Mouse (Mus musculus) embryonic facial prominence, embryonic 12.5 days (tissue): ENCODE measurements around the gene Zfp668. TPM values are rescaled to one million over a fixed set of nuclear protein-coding genes. Genes with fewer than 3 reads are reported as not detected.

ENCODE experiments used
- ATAC-seq: fragments of 200-750 bp; cut with Nextera tagmentation; 2 replicates; pipeline ENCODE4 v1.8.0; 2017; ENCODE audit not compliant: insufficient number of reproducible peaks, insufficient read depth, low FRiP score, low TSS enrichment
- H3K27ac ChIP-seq: fragments of 300-500 bp; sonication (generic); 2 replicates; pipeline ENCODE4 v1.5.1; 2016; ENCODE audit warnings: mild to moderate bottlenecking
- H3K27me3 ChIP-seq: fragments of 300-500 bp; sonication (generic); 2 replicates; pipeline ENCODE4 v1.6.1; 2016; ENCODE audit warnings: mild to moderate bottlenecking, moderate library complexity
- H3K36me3 ChIP-seq: fragments of 300-500 bp; sonication (generic); 2 replicates; pipeline ENCODE4 v1.6.1; 2016; ENCODE audit warnings: mild to moderate bottlenecking
- H3K4me1 ChIP-seq: fragments of 300-500 bp; sonication (generic); 2 replicates; pipeline ENCODE4 v1.6.1; 2016
- H3K4me2 ChIP-seq: fragments of 300-500 bp; sonication (generic); replicated peaks from 2 replicates; pipeline ENCODE4 v1.6.1; 2016; ENCODE audit warnings: mild to moderate bottlenecking, moderate library complexity
- H3K4me3 ChIP-seq: fragments of 300-500 bp; sonication (generic); 2 replicates; pipeline ENCODE4 v1.5.1; 2016; ENCODE audit warnings: mild to moderate bottlenecking
- H3K9ac ChIP-seq: fragments of 300-500 bp; sonication (generic); 2 replicates; pipeline ENCODE4 v1.6.1; 2016; ENCODE audit warnings: mild to moderate bottlenecking, moderate library complexity
- H3K9me3 ChIP-seq: fragments of 300-500 bp; sonication (generic); 2 replicates; pipeline ENCODE4 v1.6.1; 2016; ENCODE audit warnings: mild to moderate bottlenecking, moderate library complexity
- WGBS: fragments of 180-500 bp; shearing (Covaris S2); methylation state at CpG from one replicate; pipeline ENCODE4 v1.1.7; 2016; 5-methylcytosine and 5-hydroxymethylcytosine counted together
- polyA plus RNA-seq: library from polyadenylated mRNA; unstranded; fragments of >200 nt; fragmentation: Nextera tagmentation; extraction: Ambion mirVana; gene quantifications from 2 replicates; pipeline ENCODE4 v1.2.1, GENCODE M21; 2016

The Zfp668 gene
- polyA plus RNA-seq, 1 experiment from 2014 or later = 32.9 TPM

DNA sequence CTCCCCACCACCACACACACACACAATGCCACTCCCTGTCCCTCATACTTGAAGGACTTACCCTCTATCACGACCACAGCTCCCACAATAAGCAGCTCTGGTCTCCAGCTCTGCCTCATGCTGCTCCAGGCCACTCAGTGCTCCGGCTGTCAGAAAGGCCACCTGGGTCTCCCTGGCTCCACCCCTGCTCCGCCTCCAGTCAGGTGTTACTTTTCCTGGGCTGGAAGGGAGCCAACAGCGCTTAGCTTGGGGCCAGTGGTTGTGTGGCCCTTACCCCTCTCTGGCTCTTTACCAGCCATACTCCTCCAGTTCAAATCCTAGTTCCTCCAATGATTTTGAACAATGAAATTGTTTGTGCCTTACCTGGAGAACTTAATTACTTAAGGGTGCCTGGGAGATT is 14.2 kb upstream of the Zfp668 start, which contains the start of gene Prss53:
Gene Prss53 (minus strand): TSS at position 173 of the 400 bp plus-strand sequence.
- H3K9me3 ChIP-seq = no peaks in the 10 kb centered on the region
- H3K4me2 ChIP-seq = no peak within 1 kb of the TSS
- ATAC-seq = no peak
- WGBS = 33% methylated on average over 4 of the region's 4 CpGs
- no peak within 1 kb of the TSS for H3K9ac ChIP-seq
- peaks cover 49% of the 10 kb centered on the region for H3K36me3 ChIP-seq
- no peak within 1 kb of the TSS for H3K4me3 ChIP-seq
- no peak within 1 kb of the TSS for H3K27ac ChIP-seq
- H3K4me1 ChIP-seq = peaks cover 13% of the 10 kb centered on the region; the same call in 1 of the 2 replicates
- H3K27me3 ChIP-seq = no peaks in the 10 kb centered on the region

DNA sequence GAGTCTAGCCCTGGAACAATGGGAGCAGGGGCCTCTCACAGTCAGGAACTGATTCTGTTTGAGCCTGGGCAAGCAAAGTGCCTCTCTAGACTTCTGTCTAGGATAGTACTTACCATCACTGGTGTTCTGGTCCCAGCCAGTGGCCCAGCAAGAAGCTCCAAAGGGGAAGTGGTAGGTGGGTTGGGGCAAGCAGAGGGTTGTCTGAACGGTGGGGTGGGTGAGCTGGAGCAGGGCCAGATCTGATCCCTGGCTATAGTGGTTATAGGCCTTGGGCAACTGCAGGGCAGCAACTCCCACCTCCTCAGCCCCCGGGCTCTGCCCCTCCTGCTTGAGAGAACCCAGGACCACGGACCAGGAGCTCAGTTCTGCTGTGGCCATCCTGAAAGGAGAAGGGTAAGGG is 12.2 kb upstream of the Zfp668 start:
- Histone ChIP-seq H3K27ac (no peak overlapping the region), H3K36me3 (peaks cover 66% of the 10 kb centered on the region), H3K9ac (no peak overlapping the region), H3K4me1 (peaks cover 8% of the 10 kb centered on the region), H3K4me3 (no peak overlapping the region), H3K27me3 (no peaks in the 10 kb centered on the region), H3K4me2 (no peak overlapping the region), H3K9me3 (no peaks in the 10 kb centered on the region)
- 77% methylated on average over 3 of the region's 3 CpGs for WGBS
- no peak for ATAC-seq

DNA sequence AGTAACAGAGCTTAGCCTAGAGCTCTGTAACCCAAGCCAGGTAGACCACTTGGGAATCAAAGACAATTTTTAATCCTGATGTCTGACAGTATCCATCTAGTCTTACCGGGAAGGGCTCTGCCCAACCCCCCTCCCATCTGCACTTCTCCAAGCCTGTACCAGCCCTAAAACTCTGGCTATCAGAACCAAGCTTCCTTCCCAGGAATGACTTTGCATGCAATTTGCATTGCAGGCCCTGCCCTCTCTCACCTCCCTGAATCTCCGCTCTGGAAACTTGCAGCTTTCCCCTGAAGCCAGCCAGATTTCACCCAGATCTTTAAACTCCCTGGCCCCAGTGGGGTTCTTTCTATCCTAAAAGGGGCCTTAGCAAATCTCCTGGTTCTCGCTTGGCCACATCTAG is 11.2 kb upstream of the Zfp668 start:
- peaks cover 16% of the 10 kb centered on the region for H3K4me1 ChIP-seq
- no peaks in the 10 kb centered on the region for H3K27me3 ChIP-seq
- no peak overlapping the region for H3K27ac ChIP-seq
- H3K9me3 ChIP-seq = no peaks in the 10 kb centered on the region
- H3K4me3 ChIP-seq = no peak overlapping the region
- peaks cover 69% of the 10 kb centered on the region for H3K36me3 ChIP-seq
- H3K4me2 ChIP-seq = no peak overlapping the region
- WGBS = 80% methylated on average over 3 of the region's 3 CpGs
- ATAC-seq = no peak
- no peak overlapping the region for H3K9ac ChIP-seq

DNA sequence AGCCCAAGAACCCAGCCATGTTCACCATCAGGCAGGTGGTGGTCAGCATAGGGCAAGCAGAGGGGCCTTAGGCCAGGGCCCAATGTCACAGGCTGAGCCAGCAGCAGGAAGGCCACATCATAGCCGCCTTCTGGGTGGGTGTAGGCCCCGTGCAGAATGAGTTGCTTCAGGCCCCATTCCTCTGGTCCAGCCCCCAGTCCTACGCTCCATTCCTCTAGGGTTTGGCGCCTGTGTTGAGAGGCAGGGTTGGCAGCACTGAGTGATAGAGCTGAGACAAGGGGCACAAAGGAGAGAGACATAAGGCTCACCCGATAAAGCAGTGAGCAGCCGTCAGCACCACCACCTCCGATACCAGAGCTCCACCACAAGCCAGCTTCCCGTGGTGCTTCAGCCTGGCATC is 10.6 kb upstream of the Zfp668 start:
- Histone ChIP-seq H3K36me3 (peaks cover 70% of the 10 kb centered on the region), H3K4me2 (no peak overlapping the region), H3K4me1 (peaks cover 16% of the 10 kb centered on the region), H3K27ac (no peak overlapping the region), H3K27me3 (no peaks in the 10 kb centered on the region), H3K9me3 (no peaks in the 10 kb centered on the region), H3K4me3 (no peak overlapping the region), H3K9ac (no peak overlapping the region)
- no peak for ATAC-seq
- 87% methylated on average over 8 of the region's 8 CpGs for WGBS

DNA sequence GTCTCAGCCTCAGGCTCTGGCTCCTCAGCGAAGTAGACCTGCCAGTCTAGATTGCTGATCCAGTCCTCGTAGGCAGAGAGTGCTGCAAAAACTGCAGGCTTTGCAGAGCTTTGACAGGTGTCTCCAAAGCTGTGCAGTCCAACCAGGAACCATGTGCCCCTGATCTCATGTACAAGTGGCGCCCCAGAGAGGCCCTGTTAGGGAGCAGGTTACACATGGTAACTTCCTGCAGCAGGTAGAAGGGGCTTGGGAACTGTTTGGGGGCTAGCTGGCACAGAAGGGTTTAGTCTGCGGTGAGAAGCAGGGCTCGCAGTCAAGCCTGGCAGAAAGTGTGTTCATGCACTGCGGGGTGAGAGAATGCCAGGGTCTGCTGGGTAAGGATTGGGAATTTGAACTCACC is 9.9 kb upstream of the Zfp668 start:
- peaks cover 16% of the 10 kb centered on the region for H3K4me1 ChIP-seq
- peaks cover 76% of the 10 kb centered on the region for H3K36me3 ChIP-seq
- ATAC-seq = no peak
- no peaks in the 10 kb centered on the region for H3K27me3 ChIP-seq
- H3K27ac ChIP-seq = no peak overlapping the region
- H3K4me2 ChIP-seq = no peak overlapping the region
- no peaks in the 10 kb centered on the region for H3K9me3 ChIP-seq
- H3K9ac ChIP-seq = no peak overlapping the region
- no peak overlapping the region for H3K4me3 ChIP-seq
- WGBS = 91% methylated on average over 6 of the region's 6 CpGs

DNA sequence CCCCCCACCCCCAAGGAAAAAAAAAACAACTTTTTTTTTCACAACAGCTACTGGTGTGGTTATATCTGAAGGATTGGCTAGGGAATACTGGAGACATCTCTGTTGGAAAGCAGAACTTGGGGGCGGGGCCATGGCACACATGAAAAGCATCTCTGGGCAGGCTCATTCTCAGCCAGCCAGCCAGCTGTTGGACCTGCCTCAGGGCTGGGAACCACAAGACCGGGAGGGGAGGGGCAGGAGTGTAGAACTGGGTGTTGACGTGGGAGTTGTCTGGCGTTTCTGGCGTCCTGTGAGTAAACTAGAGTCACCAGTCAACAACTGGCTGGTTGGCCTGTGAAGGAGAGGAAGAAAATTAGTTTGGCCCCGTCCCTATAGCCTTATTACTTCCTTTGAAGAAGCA is 9.3 kb upstream of the Zfp668 start:
- Histone ChIP-seq H3K27ac (no peak overlapping the region), H3K36me3 (peaks cover 82% of the 10 kb centered on the region), H3K4me1 (peaks cover 16% of the 10 kb centered on the region), H3K4me3 (no peak overlapping the region), H3K9me3 (no peaks in the 10 kb centered on the region), H3K4me2 (no peak overlapping the region), H3K27me3 (no peaks in the 10 kb centered on the region), H3K9ac (no peak overlapping the region)
- WGBS = 66% methylated on average over 6 of the region's 6 CpGs
- no peak for ATAC-seq

DNA sequence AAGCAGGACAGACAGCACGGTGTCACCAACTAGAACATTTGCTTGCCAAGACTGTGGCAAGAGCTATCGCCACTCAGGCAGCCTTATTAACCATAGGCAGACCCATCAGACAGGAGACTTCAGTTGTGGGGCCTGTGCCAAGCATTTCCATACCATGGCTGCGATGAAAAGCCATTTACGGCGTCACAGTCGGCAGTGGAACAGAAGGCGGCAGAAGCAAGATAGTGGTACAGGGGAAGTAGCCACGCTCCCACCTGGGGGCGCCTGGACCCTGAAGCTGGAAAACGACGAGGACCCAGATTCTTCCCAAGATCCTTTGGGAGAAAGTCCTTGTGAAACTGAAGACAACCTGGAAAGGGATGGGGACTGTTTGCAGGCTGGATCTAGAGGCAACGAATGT is 3.8 kb upstream of the Zfp668 start:
- H3K9ac ChIP-seq = no peak overlapping the region
- H3K9me3 ChIP-seq = no peaks in the 10 kb centered on the region
- H3K27ac ChIP-seq = no peak overlapping the region
- peaks cover 77% of the 10 kb centered on the region for H3K36me3 ChIP-seq
- peaks cover 21% of the 10 kb centered on the region for H3K4me1 ChIP-seq
- H3K4me3 ChIP-seq = no peak overlapping the region
- H3K4me2 ChIP-seq = no peak overlapping the region
- WGBS = 87% methylated on average over 12 of the region's 12 CpGs
- ATAC-seq = no peak
- H3K27me3 ChIP-seq = no peaks in the 10 kb centered on the region

DNA sequence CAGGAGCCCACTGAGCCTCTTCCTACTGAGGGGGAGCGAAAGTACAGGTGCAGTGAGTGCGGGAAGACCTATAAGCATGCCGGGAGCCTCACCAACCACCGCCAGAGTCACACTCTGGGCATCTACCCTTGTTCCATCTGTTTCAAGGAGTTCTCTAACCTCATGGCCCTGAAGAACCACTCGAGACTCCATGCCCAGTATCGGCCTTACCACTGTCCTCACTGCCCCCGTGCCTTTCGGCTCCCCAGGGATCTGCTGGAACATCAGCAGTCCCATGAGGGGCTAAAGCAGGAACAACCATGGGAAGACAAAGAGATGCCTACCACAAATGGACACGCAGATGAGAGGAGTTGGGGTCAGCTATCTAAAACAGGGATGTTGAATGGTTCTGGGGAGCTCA is 2.7 kb upstream of the Zfp668 start:
- H3K27me3 ChIP-seq = no peaks in the 10 kb centered on the region
- H3K4me2 ChIP-seq = no peak overlapping the region
- no peak for ATAC-seq
- no peak overlapping the region for H3K9ac ChIP-seq
- 96% methylated on average over 9 of the region's 9 CpGs for WGBS
- no peaks in the 10 kb centered on the region for H3K9me3 ChIP-seq
- H3K4me1 ChIP-seq = peaks cover 24% of the 10 kb centered on the region
- H3K27ac ChIP-seq = no peak overlapping the region
- H3K4me3 ChIP-seq = 0 out of 2 replicates have a peak overlapping the region, but pooled peaks have one; percentile 4
- peaks cover 67% of the 10 kb centered on the region for H3K36me3 ChIP-seq

DNA sequence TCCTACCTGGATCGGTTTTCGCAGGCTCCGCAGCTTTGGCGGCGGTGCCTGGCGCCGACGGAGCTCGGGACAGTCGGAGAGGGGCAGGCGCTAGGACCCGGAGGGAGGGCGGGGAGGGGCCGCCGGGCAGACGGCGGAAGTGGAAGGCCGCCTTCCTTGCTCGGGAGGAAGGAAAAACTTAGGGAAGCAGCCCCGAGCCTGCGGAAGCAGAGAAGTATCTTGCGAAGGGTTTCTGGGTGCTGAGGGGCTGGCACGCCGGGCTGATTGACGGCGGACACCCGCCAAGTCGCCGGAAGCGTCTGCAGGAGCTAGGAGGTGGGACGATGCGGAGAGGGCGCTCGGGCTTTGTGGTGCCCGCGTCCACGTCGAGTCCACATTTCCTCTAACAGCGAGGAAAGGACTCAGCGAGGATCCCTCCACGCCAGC is 574 bp downstream of the Zfp668 start, which contains the start of gene Zfp646:
Gene Zfp646 (plus strand): TSS at position 181 of the 426 bp plus-strand sequence.
- H3K9me3 ChIP-seq = no peaks in the 10 kb centered on the region
- peak within 1 kb of the TSS; percentile 95 for H3K9ac ChIP-seq
- H3K4me3 ChIP-seq = peak within 1 kb of the TSS; percentile 93
- H3K36me3 ChIP-seq = peaks cover 48% of the 10 kb centered on the region
- under 1% methylated on average over 40 of the region's 41 CpGs for WGBS
- H3K27me3 ChIP-seq = no peaks in the 10 kb centered on the region
- peak; percentile 86 for ATAC-seq
- H3K4me1 ChIP-seq = peaks cover 23% of the 10 kb centered on the region
- H3K27ac ChIP-seq = peak within 1 kb of the TSS; percentile 99
- peak within 1 kb of the TSS; percentile 87 for H3K4me2 ChIP-seq

DNA sequence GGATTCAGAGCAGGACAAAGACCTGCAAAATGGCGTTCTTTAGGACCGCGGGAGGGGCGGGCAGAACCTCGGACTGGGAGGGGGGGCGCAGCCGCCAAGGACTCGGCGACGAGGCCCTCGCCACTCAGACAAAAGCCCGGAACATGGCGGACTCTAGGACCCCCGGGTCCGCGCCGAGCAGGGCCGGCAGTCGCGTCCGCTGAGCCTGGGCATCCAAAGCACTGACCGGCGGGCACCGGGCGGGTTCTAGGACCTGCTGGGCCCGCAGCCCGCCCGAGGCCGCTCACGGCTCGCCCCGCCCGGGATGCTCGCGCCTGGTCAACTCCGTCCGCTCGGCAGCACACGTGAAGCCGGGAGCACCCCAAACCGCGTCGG is 1.0 kb downstream of the Zfp668 start:
- Histone ChIP-seq H3K27me3 (no peaks in the 10 kb centered on the region), H3K4me1 (peaks cover 23% of the 10 kb centered on the region), H3K36me3 (peaks cover 45% of the 10 kb centered on the region), H3K9ac (peak overlapping the region; percentile 95), H3K4me3 (peak overlapping the region; percentile 93), H3K9me3 (no peaks in the 10 kb centered on the region), H3K4me2 (peak overlapping the region; percentile 87), H3K27ac (peak overlapping the region; percentile 99)
- peak; percentile 95 for ATAC-seq
- WGBS = 0% methylated on average over 42 of the region's 43 CpGs

DNA sequence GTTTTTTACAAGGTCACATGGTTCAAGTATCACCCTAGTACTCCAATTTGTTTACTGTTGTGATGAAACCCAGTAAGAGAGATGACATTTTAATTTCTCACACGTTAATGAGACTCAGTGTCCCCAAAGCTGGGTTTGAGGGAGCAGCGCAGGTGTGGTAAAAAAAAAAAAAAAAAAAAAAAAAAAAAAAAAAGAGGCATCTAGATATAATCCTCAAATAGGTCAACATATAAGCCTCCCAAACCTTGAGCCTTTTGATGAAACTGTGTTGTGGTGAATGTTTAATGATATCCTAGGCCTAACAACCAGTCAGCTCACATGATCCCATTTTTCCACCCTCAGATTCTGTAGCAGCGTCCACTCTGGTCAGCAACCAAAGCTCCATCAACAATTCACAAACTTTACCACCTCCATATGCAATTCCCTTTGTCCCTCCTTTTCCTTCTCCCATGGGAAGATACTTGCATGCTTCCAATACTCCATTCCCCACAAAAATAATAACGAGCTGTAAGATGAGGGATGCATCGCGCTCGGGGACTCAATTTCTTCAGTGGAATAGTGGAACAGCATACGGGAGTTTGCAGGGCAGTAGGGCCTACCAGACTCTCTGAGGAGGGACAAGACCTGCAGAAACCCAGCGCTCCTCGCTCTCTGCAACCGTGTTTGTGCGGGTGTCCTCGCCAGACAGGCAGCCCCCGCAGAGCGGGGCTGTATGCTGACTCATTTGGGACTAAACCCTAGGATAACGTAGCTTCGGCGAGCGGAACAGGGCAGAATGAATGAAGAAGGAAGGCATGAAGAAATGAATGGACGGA is 1.6 kb downstream of the Zfp668 start:
- Histone ChIP-seq H3K27ac (peak overlapping the region; percentile 99), H3K4me3 (peak overlapping the region; percentile 93), H3K4me1 (peaks cover 23% of the 10 kb centered on the region), H3K9me3 (no peaks in the 10 kb centered on the region), H3K36me3 (peaks cover 42% of the 10 kb centered on the region), H3K4me2 (peak overlapping the region; percentile 87), H3K9ac (peak overlapping the region; percentile 95), H3K27me3 (no peaks in the 10 kb centered on the region)
- WGBS = 4% methylated on average over 20 of the region's 20 CpGs
- no peak; the same call in 1 of the 2 replicates for ATAC-seq

DNA sequence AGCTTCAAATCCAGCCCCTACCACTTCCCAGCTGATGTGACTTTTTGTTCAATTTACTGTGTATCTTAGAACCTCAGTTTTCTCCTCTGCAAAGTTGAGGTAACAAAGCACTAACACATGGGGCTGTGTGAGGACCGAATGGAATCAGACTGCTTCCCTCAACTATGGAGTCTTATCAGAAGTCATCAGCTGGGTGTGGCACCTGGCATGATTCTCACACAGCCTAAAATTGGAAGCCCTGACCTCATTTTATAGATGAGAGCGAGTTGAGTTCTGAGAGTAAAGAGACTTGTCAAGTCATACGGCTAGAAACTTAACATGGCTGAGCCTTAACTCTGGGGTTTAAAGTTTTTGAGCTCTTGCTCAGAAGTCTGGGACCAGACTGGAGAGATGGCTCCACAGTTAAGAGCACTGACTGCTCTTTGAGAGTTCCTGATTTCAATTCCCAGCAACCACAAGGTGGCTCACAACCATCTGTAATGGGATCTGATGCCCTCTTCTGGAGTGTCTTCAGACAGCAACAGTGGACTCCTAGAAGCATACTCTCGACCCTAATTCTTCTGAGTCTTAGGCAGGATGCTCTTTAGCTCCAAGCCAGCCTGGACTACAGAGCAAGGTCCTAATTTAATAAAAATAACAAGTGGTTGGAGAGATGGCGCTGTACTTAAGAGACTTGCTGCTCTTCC is 6.3 kb downstream of the Zfp668 start:
- 80% methylated on average over 5 of the region's 5 CpGs for WGBS

More for the DNA sequence above, 6.3 kb downstream of the Zfp668 start:
- peaks cover 15% of the 10 kb centered on the region for H3K4me1 ChIP-seq
- no peaks in the 10 kb centered on the region for H3K9me3 ChIP-seq
- no peak overlapping the region for H3K4me2 ChIP-seq
- H3K36me3 ChIP-seq = peaks cover 47% of the 10 kb centered on the region
- H3K9ac ChIP-seq = no peak overlapping the region
- ATAC-seq = no peak
- no peaks in the 10 kb centered on the region for H3K27me3 ChIP-seq
- H3K4me3 ChIP-seq = no peak overlapping the region
- H3K27ac ChIP-seq = no peak overlapping the region
